Mouse (Mus musculus) 3T3-L1 (cell line): Measurements from ENCODE around the gene Slc25a11.

ENCODE experiments used
- DNase-seq: peaks from one replicate; pipeline ENCODE4 v3.0.0-alpha.2; 2015; ENCODE audit warnings: low read depth, low spot score

Slc25a11 gene

DNA sequence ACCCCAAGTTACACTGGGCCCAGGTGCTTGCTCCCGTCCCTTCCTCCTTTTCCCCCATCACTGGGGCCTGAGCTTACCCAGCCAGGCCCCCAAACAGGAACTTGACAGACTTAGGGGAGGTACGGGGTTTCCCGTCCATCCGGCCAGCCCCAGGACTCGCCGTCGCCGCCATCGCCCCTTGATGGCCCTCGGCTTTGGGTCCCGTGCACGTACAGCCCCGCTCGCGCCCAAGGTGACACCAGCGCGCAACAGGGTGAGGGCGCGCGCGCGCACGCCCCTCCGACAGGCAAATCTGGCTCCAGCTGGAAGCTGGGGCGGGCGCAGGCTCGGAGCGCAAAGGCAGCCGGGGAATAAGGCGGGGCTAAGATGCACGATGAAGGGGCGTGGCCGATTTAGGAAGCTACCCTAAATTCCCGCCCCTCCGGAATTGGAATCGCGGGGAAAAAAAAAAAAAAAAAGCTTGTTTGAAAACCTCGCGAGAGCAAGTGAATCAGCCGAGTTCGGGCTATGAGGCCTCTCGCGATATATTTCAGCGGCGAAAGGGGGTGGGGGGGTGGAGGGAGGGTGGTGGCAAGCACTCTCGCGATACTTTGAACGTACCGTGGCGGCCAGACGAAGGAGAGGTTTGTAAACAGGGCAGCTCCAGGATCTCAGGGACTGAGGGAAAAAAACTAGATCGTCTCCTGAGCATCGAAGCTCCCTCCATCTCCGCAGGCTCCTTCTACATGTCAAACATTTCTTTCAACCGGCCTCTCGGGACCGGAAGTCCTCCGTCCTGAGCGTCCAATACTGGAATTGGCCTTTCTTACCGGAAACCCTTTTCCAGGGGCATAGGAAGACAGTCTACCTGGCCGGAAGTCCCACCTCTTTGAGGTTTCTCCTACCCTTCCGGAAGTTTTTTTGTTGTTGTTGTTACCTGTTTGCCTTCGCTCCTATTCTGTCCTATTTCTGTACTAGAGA, at the start of gene Slc25a11, which contains the start of gene Rnf167:
Slc25a11 (minus strand) TSS at position 789 of the 960 bp plus-strand sequence.
Rnf167 (plus strand) TSS at position 545 of the 960 bp plus-strand sequence.
- peak; percentile 99 for DNase-seq

DNA sequence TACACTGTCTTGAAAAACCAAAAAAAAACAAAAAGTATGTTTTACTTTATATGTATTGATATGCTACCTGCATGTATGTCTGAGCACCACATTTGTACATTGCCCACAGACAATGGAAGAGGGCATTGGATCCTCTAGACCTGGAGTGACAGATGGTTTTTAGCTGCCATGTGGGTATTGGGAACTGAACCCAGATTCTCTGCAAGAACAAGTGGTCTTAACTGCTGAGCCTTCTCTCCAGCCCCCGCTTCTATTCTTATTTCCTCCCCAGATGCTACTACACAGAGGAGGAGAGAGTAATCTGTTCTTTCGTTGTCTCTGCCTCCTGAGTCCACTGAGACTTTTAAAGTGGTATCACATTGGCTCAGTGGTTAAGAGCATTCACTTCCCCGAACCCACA, 46.2 kb upstream of the Slc25a11 start:
- DNase-seq, result no peak

DNA sequence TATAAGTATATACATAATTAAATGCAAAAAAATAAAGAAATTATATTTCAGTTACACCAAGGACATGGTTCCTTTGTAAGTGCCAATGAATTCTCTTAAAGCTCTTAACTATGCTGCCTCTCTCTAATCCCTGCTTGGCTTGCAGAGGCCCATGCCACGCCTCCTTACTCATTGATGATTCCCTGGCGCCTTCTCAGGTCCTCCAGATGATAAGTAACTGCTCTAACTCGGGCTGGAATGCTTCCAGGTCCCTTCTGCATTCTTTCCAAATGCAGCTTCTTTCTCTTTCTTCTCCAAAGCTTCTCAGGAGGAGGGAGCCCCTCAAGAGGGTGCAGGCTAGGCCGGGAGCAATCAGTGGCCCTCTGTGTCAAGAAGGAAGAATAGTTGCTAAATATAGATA, 42.3 kb upstream of the Slc25a11 start:
- peak; percentile 47 for DNase-seq

DNA sequence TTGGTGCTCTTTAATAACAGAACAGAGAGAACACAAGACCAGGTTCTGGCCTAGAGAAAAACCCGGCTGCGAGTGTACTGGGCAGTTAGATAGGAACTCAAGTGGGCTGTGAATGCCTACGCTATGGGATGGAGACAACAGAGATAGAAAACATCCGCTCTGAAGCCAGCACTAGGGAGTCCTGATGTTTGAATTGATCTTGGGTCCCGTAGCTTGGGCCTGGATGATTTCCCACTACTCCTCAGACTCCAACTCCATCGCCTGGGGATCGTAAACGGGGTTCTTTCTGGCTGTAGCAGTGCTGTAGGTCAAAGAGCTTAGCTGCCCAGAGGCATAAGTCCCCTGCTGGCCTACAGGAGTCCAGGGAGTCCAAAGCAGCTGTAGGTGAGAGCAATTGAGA, 41.1 kb upstream of the Slc25a11 start:
- DNase-seq, result no peak

DNA sequence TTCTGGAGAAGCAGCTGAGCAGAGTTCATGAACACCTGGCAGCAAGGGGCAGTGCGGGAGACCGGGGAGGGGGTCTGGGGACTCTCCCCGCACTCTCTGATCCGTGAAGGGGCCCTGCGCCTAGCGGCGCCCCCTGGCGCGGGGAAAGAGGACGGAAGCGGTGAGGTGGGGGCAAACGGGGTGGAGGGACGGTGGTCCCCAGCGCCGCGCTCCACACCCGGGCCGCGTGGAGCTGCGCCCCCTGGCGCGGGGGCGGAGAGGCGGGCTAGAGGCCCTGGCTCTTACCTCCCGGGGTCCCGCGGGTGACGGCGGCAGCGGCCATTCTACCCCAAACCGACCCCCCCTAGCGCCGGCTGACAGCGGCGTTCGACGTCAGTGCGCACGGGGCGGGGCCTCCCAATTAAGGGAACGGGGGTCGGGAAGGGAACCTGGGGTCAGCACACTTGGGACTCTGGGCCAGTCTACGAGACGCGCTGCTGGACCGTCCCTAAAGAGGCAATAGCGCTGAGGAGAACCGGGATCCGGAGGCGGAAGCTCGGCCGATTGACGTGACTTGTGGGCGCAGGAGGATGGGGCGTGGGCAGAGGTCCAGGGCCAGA, 40.4 kb upstream of the Slc25a11 start, which contains the start of gene Camta2:
Camta2 (minus strand) TSS at position 505 of the 599 bp plus-strand sequence.
- DNase-seq, result peak; percentile 73

DNA sequence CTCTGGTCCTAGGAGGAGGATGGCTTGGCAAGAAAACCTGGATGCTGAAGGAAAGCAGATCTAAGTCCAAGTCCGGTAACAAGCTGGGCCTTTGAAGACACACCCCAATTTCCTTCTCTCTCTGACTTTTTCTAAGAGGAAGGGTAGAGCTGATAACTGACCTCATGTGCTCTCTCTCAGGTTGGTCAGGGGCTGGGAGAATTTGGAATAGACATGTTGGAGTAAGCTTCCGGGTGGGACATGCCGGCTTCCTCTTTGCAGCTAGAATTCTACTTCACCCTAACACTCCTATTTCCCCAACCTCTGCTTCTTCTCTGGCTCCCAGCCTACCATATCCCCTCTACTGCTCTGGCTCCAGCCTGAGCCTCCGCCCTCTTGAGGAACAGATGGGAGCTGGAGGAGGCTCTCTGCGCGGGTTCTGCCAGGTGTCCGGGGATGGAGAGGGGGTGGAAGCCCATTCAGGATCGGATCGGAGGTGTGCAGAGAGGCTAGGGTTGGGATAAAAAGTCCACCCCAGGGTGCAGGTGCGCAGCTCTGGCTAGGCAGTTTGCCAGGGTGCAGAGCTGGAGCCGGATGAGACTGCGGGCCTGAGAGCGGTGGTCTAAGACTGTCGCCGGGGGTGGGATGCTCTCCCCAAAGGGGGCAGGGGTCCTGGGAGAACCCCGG, 39.8 kb upstream of the Slc25a11 start:
- peak; percentile 25 for DNase-seq

DNA sequence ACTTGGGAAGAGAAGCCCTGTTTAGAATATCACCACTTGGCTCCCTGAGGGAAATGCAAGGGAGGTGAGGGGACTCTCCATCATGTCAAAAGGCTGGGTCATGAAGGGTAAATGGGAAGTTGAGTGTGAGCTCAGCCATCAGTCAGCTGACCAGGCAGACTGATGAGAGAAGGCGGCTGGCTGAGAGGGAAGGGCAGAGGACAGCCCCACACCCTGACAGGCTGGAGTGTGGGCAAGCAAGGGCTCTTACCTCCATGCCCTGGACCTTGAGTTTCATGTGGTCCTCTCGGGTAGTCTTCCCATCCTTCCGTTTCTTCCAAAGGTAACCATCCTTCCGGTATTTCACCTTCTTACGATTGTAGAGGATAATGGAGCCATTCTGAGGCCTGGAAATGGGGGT, 36.4 kb upstream of the Slc25a11 start:
- no peak for DNase-seq

DNA sequence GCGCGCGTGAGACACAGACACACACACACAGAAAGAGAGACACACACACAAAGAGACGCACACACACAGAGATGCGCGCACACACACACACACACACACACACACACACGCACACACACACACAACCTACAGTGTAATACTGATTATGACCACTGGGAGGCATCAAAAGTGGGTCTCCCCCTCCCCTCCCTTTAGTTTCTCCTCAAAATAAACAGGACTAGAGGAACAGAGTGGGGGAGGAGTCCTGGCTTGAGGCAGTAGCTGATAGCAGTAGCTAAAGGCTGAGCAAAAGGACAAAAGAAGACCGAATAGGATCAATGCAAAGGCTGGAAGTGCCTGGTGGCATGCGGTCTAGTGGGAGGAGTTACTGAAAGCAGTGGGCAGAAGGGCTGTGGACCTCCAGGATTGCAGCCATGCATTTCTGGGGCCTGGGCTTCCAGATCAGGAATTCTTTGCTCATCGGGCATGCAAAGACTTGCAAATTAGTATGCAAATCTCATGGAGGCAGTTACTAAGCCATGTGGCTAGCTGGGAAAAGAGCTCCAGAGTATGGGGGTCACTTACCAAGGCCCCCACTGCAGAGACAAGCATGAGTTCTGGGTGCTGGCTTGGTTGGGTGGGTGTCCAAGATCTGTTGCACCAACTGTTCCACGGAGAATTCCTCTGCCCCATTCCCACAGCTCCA, 34.8 kb upstream of the Slc25a11 start:
- DNase-seq, result peak; percentile 48

DNA sequence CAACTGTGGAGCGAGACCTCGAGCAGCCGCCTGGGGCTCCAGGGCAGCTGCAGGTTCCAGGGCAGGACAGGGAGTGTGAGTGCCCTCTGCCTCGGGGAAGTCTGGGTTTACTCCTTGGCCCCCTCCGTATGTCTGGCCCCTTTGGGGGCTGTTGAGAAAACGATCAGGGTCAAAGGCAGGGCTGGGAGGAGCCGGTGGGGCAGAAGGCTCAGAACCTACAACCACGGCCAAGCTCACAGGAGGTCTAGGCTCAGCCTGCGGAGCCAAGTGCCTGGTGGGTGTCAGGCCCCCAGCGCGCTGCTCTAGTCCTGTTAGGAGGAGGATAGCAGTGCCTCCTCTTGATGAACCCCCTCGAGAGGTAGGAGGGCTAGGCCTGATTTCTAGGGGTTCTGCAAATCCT, 33.9 kb upstream of the Slc25a11 start:
- DNase-seq, result no peak

DNA sequence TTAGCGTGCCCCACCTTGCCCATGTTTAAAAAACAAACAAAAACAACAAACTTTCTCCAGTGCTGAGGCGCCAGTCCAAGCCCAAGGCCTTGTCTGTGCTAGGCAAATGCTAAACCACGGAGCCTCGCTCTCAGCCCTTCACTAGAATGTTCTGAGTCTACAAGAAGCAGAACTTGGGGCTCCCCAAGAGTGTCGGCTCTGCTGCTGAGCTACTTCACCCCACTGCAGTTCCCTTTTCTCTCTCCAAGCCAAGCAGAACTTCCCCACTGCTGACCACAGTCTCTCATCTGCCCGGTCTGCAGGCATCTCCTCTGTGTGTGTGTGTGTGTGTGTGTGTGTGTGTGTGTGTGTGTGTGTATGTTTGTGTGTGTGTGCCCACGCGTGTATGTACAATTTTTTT, 32.6 kb upstream of the Slc25a11 start:
- no peak for DNase-seq

DNA sequence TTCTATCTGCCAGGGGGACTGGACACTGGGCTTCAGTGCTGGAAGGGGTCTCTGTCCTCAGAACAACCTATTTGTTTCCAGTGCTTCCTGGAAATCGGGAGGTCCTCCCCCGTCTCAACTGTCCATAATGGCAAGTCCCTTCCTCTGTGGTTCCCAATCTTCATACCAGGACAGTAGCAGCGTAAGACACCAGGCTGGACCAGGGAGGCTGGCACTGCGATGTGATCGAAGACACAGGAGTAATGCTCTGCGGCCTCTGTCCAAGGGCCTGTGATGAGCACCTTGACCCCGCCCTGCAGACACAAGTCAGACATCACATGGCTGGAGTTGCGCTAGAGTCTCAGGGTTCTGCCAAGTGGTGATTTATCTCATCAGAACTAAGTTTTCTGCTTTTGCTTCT, 32.1 kb upstream of the Slc25a11 start:
- DNase-seq, result no peak

DNA sequence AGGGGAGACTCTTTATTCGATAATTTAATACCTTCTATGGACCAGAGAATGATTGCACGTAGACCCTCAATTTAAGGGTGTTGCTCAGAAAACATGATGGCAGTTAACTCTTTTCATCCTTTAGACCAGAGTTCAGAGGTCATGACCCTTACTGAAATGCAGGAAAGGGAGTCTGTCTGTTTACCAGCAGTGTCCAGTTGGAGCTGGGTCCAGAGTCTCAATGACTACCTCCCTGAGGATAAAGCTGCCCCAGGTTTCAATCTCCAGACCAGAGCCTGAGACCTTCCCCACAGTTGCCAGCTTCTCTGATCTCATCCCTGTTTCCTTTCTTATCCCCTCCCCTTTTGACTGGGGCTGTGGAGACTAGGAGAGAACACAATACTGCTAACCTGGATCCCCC, 31.3 kb upstream of the Slc25a11 start:
- no peak for DNase-seq

DNA sequence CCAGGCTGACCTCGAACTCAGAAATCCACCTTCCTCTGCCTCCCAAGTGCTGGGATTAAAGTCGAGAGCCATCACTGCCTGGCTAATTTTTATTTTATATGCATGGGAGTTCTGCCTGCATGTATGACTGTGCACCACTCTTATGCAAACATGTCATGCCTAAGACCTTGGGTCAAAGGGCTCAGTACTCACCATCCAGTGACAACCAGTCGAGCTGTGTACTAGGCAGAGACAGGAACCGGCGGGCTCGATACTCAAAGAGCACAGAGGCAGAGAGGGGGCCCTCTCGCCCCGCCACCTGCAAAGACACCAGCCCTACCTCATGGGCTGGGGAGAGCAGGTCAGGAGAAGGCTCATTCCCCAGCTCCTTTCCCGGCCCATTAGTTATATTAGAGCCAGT, 30.8 kb upstream of the Slc25a11 start:
- no peak for DNase-seq

DNA sequence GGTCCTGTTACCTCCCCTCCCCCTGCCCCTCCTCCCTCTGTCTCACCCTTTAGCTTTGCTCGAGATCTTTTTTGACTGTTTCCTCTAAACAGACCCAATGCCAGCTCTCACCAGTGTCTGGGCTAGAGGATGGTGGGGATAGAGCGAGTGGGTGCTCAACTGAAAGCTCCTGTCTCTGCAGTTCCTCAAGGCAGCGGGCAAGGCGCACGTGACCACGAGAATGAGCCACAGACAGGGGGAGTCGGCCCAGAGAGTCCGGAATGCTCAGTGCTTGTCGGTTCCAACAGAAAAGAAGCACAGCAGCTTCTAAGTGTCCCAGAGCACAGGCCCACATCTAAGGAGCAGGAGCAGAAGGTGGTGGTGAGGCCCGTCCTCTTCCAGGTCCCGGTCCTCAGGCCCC, 27.2 kb upstream of the Slc25a11 start:
- DNase-seq, result no peak

DNA sequence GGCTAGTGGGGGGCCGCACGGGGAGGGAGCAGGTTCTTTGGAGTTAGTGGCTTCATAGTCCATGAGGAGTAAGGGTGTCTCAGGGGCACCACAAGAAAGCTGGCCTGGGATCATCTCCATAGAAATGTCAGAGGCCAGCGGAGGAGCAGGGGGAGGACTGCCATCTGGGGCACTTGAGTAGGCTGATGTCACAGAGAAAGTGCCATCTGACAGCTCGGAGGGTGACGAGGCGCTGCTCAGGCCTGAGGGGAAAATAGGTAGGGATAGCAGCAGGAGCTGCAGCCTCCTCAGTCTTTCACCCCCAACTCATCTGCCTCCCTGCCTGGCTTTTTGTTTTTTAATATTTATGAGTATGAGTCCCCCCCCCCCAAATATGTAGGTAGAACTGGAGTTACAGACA, 26.7 kb upstream of the Slc25a11 start:
- no peak for DNase-seq

DNA sequence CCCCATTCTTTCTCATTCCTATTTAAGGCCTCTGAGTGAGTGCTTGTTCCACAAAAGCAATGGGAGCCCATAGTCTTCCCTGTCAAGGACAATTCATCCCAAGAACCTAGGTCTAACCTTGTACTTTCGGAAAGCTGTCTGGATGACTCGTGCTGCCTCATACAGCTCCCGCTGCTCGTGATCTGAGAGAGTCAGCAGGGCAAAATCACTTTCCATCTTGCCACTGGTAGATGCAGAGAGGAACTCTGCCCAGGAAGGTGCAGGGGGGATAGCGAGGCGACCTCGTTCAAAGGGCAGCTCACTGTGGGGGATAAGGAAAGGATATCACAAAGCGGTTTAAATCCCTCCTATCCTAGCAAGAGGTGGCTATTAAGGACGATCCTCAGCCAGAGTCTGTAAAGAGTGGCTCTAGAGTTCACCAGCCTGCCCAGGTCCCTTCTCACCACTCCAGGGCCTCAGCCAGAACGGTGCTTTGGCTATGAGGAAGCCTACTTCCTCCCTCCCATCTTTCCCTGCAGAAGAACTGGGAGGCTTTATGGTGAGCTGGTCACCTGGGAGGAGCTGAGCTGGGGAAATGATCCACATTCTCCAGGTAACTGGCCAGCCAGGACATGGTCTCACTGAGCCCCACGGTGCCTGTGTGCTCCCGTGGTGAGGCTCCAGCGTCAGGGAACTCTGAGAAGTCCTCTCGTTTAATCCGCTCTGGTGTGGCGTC, 24.2 kb upstream of the Slc25a11 start:
- peak; percentile 70 for DNase-seq

DNA sequence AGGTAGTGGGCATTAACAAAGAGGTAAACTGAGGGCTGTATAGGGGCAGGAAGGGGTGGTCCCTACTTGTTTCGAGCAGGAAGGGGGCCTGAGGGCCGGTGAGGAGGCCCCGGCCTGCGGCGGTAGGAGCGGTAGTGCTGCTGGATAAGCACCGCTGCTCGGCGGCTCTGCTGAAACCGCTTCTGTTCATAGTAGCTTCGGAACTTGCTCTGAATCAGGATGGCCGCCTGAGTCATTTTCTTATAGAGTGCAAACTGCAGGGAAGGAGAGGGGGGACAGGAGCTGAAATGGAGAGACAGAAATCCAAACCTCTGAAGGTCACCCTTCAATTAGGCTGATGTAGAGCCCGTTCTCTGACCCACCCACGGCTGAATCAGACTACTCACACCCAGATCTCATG, 23.2 kb upstream of the Slc25a11 start:
- peak; percentile 39 for DNase-seq

DNA sequence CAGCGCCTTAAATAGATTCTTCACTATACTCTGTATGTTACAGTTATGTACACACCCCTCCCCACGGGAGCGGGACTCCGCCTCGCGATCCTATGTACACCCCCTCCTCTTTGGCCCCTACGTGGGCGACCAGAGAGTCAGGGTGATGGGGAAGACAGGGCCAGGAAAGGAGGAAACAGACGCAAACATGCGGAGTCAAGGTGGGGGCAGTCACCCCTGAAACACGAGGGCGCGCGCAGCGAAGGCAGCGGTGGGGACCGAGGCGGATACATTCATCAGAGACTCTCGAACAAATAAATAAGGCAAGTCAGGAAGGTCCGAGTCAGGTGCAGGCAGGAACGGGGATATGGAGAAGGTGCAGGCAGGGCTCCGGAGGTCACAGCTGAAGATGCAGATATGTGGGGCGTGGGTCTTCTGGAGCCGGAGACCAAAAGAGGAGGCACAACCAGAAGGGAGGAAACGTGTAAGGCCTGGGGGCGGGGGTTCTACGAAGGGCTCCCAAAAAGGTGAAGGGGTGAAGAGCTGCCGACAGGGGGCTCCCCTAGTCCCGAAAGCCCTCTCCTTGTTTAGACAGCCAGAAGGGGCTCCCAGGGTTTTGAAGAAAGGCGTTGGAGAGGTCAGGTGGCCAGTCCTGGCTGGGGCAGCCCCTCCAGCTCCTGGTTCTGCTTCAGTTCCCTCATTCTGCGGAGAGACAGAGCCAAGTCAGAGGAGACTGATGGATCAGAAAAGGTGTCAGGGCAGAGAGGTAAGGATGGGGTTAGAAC, 22.5 kb upstream of the Slc25a11 start:
- peak; percentile 92 for DNase-seq

DNA sequence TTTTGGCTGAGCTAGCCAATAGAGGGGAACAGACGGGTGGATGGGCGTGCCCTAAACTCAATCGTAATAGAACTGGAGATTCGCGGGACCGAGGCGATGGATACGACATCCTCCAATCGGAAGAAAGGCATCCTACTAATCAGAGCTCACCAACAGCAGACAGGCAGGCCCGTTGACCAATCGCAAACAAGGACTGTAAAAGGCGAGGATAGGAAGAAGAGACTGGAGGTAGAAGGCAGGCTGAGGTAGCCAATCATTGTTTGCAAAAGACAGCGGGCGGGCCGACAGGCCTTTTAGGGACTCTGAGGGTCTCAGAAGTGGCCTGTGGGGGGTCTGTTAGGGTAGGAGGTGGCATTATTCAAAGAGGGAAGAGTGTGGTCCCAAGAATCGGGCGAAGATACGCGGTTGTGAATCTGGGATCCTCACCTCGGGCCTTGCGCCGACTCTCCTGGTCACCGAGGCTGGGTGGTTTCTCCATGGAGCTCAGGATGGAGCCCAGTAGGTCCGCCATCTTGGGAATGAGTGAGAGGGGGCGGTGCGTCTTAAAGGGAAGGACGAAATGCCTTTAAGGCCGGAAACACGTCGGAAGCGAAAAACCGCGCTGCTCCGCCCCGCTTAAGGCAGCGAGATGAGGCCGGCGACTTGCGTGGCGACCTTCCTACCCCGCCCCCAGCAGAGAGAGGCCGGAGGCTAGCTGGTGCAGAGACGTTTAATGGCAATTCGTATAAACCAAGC, 21.7 kb upstream of the Slc25a11 start, which contains the start of gene Spag7:
Spag7 (minus strand) TSS at position 646 of the 735 bp plus-strand sequence.
- peak; percentile 100 for DNase-seq
